Mouse (Mus musculus) G1E (cell line): ENCODE results near the gene Begain.

Experiments
- CTCF ChIP-seq: IDR thresholded peaks from 2 replicates; pipeline ENCODE4 v1.5.1; 2012; ENCODE audit warnings: low read depth, low read length, inconsistent platforms, mixed read lengths
- GATA1 ChIP-seq: IDR thresholded peaks from 2 replicates; pipeline ENCODE4 v1.6.1; 2012; ENCODE audit warnings: borderline replicate concordance, low read length, inconsistent platforms, mixed read lengths
- TAL1 ChIP-seq: conservative IDR thresholded peaks from 2 replicates; pipeline ENCODE4 v1.6.1; 2012; ENCODE audit warnings: low read depth, low read length, inconsistent platforms, mixed read lengths

- TF ChIP-seq CTCF (no peak), GATA1 (no peak), TAL1 (no peak)
These were observed 77.6 kb downstream of the Begain start for GRCm38 (mm10) chr12:108990425-108990824.
